Mouse (Mus musculus) neural tube, embryonic 10.5 days (tissue): ENCODE data around the gene Gba.

ENCODE experiments used
- DNase-seq: peaks from one replicate; pipeline ENCODE4 v3.0.0-alpha.2; 2017; ENCODE audit warnings: low spot score; ENCODE audit errors: extremely low spot score

Gene Gba

GRCm38 (mm10) chr3:89238494-89238893 is 35.8 kb downstream of the Gba start:
- DNase-seq, result no peak

- DNase-seq, result no peak
Measured at GRCm38 (mm10) chr3:89242331-89242895, 39.7 kb downstream of the Gba start.

GRCm38 (mm10) chr3:89243609-89244008 is 40.9 kb downstream of the Gba start:
- peak; percentile 46 for DNase-seq

GRCm38 (mm10) chr3:89244158-89244981 is 41.6 kb downstream of the Gba start:
- DNase-seq, result no peak

- DNase-seq, result peak; percentile 58
Measured at GRCm38 (mm10) chr3:89244982-89245687, 42.4 kb downstream of the Gba start.

GRCm38 (mm10) chr3:89245688-89246171 is 43.0 kb downstream of the Gba start, which contains the start of gene Krtcap2:
Gene Krtcap2 (plus strand): TSS chr3:89245966.
- no peak for DNase-seq

GRCm38 (mm10) chr3:89246261-89247100 is 43.8 kb downstream of the Gba start, which contains the start of gene Trim46:
Gene Trim46 (minus strand): TSS chr3:89246309.
- DNase-seq, result peak; percentile 94

GRCm38 (mm10) chr3:89247466-89247865 is 44.7 kb downstream of the Gba start:
- no peak for DNase-seq

GRCm38 (mm10) chr3:89250435-89251040 is 47.8 kb downstream of the Gba start:
- no peak for DNase-seq

GRCm38 (mm10) chr3:89251365-89251895 is 48.7 kb downstream of the Gba start:
- DNase-seq, result peak; percentile 50

GRCm38 (mm10) chr3:89254994-89255393 is 52.3 kb downstream of the Gba start:
- DNase-seq, result no peak

GRCm38 (mm10) chr3:89256177-89256576 is 53.4 kb downstream of the Gba start:
- DNase-seq, result no peak
